Mouse (Mus musculus) thymus, adult 2 months (tissue): Measurements from ENCODE around the gene Evl.

Source experiments
- CTCF ChIP-seq: fragments of 200-500 bp; IDR thresholded peaks from 2 replicates; pipeline ENCODE4 v1.5.1; 2012; ENCODE audit warnings: mild to moderate bottlenecking, control low read depth, low read length, moderate library complexity, borderline replicate concordance; ENCODE audit not compliant: control insufficient read depth, poor library complexity, insufficient read depth; ENCODE audit errors: extremely low read depth
- POLR2A ChIP-seq: fragments of 200-500 bp; IDR thresholded peaks from 2 replicates; pipeline ENCODE4 v1.6.1; 2012; ENCODE audit warnings: mild to moderate bottlenecking, low read length, control low read depth, moderate library complexity; ENCODE audit not compliant: control insufficient read depth, poor library complexity, insufficient read depth; ENCODE audit errors: extremely low read depth

- TF ChIP-seq CTCF (no peak), POLR2A (no peak)
These were observed 8.7 kb downstream of the Evl start for GRCm38 (mm10) chr12:108563238-108563637.
